Mouse (Mus musculus) liver, adult 2 months (tissue): Measurements from ENCODE around the gene Gpkow.
"Not testable (repeated sequence)": the region's sequence is repeated elsewhere in the genome, so short reads cannot be mapped to it uniquely, and the experiment has no call there.

Experiments used
- CTCF ChIP-seq: fragments of 200-500 bp; IDR thresholded peaks from 2 replicates; pipeline ENCODE4 v1.5.1; 2011; ENCODE audit warnings: low read depth, low read length, control low read depth
- POLR2A ChIP-seq: fragments of 200-500 bp; IDR thresholded peaks from 2 replicates; pipeline ENCODE4 v1.6.1; 2011; ENCODE audit warnings: low read length, control low read depth; ENCODE audit not compliant: insufficient read depth; ENCODE audit errors: extremely low read depth

GRCm38 (mm10) chrX:7716058-7716457, 19.1 kb downstream of the Gpkow start:
- not testable (repeated sequence) for TF ChIP-seq POLR2A, CTCF
